Mouse (Mus musculus) lung, adult 2 months (tissue): ENCODE measurements at regions not wholly inside any gene's neighbourhood (a gene's known extent, or its start where the extent isn't known, plus 50 kb on each side); places are given as distances from the start of the nearest gene placed in this dataset.

Source experiments
- CTCF ChIP-seq: fragments of 200-500 bp; IDR thresholded peaks from 2 replicates; pipeline ENCODE4 v1.5.1; 2011; ENCODE audit warnings: mild to moderate bottlenecking, low read length, control low read depth; ENCODE audit not compliant: insufficient read depth
- POLR2A ChIP-seq: fragments of 200-500 bp; IDR thresholded peaks from 2 replicates; pipeline ENCODE4 v1.6.1; 2011; ENCODE audit warnings: low read depth, mild to moderate bottlenecking, control low read depth, low read length, borderline replicate concordance; ENCODE audit errors: extremely low read depth

DNA sequence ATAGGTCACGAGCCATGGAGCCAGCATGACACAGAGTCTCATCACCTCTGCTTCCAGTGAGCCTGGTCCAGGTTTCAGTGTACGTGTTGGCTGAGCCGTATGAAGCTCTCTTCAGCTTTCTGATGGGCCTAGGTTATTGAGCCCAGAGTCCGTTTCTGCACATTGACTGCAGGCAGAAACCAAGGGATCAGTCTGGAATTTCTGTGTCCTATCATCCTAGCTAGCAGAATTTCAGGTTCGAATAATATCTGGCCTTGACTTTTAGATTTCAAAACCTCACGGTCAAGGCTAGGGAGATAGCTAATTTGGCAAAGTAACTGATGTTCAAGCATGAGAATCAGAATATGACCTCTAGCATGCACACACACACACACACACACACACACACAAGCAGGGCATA, 156.0 kb upstream of the Gm3448 start:
- TF ChIP-seq CTCF (no peak), POLR2A (no peak)
